Mouse (Mus musculus): ENCODE measurements around the gene Secisbp2l.

Secisbp2l gene

DNA sequence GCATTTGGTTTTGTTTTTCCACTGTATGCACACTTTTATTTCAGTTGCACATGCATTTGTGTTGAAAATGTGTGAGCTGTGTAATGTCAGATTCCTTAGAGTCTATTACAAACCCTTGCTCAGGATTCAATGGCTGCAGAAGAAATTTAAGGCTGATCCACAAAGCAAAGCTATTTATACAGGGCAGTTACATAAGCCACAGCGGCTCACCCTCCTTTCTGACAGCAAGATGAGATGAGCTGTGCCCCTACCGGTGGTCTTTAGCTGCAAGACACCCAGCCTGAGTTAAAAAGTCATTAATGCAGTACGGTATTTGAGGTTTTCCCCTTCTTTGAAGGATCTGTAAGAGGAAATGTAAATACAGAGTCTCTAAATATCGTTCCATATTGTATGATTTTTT is 1.2 kb upstream of the Secisbp2l start:
- no peak for DNase-seq (ENCODE audit: low spot score)

- DNase-seq (ENCODE audit: low spot score), result no peak
Measured at GRCm38 (mm10) chr2:125781978-125782718, 522 bp downstream of the Secisbp2l start.

- DNase-seq (ENCODE audit: low spot score), result no peak
Measured at GRCm38 (mm10) chr2:125781006-125781405, 1.7 kb downstream of the Secisbp2l start.

DNA sequence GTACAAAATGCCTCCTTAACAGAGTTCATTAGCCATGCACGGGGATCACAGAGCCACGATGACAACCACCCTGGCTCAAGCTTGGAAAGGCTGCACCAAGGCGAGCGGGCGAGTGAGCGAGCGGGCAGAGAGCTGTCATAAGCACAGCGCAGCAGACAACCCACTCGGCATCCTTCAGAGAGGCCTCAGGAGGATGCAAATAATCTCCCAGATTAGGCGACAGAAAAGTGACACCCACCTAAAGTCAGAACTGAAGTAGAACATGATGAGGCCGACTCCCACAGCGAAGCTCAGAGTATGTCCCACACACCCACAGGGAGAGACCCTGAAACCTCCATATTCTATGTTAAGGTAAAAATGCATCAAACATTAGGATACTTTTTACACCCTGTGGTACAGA is 4.3 kb downstream of the Secisbp2l start:
- no peak for DNase-seq (ENCODE audit: low spot score)

DNA sequence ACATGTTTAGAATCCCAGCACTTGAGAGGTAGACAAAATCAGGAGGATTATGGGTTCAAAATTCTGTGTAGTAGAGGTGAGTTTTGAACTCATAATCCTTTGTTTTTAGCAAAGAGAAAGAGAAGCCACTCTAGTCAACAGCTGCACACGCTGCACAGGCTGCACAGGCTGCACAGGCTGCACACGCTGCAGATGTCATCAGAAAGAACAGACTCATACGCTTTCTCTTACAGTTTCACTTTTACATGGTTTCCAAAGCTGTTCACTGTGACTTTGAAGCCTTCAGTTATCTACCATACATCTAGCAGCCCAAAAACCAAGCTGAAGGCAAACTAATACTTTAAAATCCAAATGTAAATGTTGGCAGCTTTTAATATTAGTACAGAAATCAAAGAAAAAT is 5.7 kb downstream of the Secisbp2l start:
- no peak for DNase-seq (ENCODE audit: low spot score)

GRCm38 (mm10) chr2:125775661-125776060 is 7.0 kb downstream of the Secisbp2l start:
- no peak for DNase-seq (ENCODE audit: low spot score)

DNA sequence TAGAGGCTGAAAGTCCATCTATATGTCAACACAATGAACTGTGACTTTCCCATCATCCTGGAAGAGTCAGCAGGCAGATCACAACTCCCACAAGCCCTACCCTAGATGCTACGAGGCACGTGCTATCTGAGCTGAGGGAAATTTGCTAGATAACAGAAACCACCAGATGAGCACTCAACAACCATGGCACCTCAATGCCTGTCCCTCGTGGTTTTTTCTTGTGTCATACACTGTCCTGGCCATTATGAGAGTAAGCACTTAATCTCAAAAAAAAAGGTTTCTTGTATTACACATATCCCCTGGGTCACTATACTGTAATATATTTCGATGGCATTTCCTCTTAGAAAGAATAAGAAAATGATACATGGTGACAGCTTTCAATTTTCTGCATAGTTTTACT is 7.8 kb downstream of the Secisbp2l start:
- no peak for DNase-seq (ENCODE audit: low spot score)

- DNase-seq (ENCODE audit: low spot score), result no peak
Measured at GRCm38 (mm10) chr2:125765029-125765428, 17.6 kb downstream of the Secisbp2l start.

GRCm38 (mm10) chr2:125764531-125764930 is 18.1 kb downstream of the Secisbp2l start:
- DNase-seq (ENCODE audit: low spot score), result no peak

GRCm38 (mm10) chr2:125749330-125749729 is 33.3 kb downstream of the Secisbp2l start:
- DNase-seq (ENCODE audit: low spot score), result no peak

GRCm38 (mm10) chr2:125739338-125739737 is 43.3 kb downstream of the Secisbp2l start:
- no peak for DNase-seq (ENCODE audit: low spot score)

GRCm38 (mm10) chr2:125738718-125739117 is 44.0 kb downstream of the Secisbp2l start:
- DNase-seq (ENCODE audit: low spot score), result no peak

GRCm38 (mm10) chr2:125736025-125736343 is 46.7 kb downstream of the Secisbp2l start:
- DNase-seq (ENCODE audit: low spot score), result no peak

DNA sequence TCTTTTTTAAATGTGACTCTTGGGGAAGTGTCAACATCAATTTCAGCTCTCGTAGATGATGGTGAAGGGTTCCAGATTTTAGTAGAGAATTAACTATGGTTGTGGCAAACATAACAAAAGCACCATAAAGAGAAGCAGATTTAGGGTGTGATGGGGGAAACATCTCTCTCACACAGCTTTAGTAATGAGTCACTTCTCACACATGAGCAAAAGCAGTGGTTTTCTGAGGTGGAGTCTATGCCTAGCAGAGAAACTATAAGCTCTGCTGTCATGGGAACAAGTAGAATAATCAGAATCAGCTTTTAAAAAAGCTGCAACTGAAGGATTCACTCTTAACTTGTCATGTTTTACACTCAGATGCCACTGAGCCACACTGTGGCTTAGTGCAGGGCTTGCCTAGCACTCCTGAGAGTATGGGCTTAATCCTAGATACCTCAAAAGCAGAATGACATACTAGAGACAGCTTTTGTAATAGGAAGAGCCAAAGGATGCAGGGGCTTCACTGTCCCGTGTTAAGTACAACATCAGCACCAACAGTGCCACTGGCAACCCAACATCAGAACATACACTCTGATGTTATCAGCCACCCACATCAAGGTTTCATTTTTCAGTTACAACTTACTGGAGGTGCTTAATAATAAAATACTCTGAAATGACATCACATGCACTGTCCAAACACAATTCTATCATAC is 47.2 kb downstream of the Secisbp2l start:
- no peak for DNase-seq (ENCODE audit: low spot score)

DNA sequence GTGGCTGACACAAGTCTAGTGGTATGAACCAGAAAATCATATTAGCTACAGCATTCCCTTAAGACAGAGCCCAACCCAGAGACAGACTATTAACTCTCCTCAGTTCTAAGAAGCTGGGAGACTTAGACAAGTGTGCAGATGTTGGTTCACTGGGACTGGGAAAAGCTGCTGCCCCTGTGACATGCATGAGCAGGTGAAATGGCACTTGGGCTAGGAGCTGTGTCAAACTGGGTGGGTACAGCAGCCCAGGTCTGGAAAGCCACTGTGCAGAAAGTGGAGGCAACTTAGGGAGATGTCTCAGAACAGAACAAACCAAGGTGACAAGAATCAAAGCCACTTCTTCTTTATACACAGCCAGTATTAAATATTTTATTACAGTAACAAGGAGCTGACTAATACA is 47.9 kb downstream of the Secisbp2l start:
- no peak for DNase-seq (ENCODE audit: low spot score)

GRCm38 (mm10) chr2:125731763-125732560 is 50.7 kb downstream of the Secisbp2l start:
- DNase-seq (ENCODE audit: low spot score), result peak; percentile 94

DNA sequence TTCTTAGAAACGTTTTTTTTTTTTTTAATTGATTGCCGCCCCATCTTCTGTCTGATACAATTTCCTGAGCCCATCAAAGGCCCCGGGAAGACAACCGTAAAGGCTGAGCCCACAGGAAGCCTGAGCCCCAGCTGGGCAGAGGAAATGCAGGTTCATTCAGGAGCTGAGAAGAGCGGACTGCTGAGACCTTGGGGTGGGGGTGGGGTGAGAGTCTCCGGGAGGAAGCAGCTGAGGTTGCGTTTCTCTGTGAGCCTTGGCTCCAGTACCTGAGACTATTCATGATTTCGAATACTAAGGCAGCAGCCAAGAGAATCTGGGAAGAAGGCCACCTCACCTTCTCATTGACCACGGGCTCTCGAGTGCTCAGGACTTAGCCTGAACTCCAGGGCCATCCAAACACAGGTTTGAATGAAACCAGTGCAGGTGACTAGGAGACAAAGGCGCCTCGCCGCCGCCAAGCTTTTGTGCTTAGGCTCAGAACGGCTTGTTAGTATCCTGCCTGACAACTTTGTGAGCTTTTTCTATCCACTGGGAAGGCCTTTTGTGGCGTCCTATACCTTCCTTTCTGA is 58.0 kb downstream of the Secisbp2l start:
- DNase-seq (ENCODE audit: low spot score), result no peak

DNA sequence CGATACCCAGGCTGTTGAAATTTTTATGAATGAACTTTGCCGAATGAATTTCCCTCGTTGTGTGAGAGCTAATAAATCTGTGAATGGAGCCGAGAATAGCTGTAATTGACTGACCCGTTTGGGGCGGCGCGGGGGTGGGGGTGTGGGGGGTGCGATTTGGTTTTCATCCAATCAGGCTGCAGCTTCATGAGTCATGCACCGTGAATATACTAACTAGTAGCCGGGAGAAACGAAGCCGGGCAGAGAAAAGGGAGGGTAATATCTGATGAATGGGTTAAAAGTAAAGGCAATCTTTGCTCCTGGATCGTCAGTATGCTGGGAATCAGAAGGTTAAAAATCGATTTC is 58.6 kb downstream of the Secisbp2l start, which contains the start of gene Shc4:
TSS of gene Shc4 (minus strand) at position 63 of the 345 bp plus-strand sequence.
- DNase-seq (ENCODE audit: low spot score), result no peak

DNA sequence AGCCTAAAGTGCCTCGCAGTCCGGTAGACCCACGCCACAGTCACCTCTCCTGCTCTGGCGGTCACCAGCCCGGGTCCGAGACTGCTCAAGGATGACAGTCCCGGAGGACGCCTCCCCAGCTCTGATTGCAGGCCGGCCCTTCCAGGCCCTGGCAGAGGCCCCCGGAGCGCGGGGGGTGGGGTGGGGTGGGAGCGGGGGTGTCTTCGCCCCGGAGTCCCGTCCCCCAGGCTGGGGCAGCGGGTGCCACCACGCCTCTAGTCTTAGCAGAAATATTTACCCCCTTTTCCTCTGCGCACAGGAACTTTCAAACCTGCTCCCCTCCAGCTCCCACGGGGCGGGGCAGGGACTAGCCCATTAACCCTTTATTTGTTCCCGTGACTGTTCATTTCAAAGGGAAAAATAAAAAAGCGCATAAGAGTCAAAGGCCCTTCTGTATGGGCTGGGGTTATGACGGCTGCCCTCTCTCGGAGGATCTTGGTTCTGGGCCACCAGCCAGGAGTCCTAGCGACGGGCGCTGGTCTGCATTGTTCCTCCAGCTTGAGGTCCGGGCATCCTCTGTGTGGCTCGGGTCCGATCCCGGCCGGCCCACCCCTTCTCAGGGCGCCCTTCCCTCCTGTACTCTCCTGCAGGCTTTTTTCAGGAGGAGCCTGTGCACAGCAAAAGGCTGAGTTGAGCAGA is 59.1 kb downstream of the Secisbp2l start:
- DNase-seq (ENCODE audit: low spot score), result peak; percentile 38

GRCm38 (mm10) chr2:125723086-125723407 is 59.6 kb downstream of the Secisbp2l start:
- no peak for DNase-seq (ENCODE audit: low spot score)

- no peak for DNase-seq (ENCODE audit: low spot score)
Measured at GRCm38 (mm10) chr2:125716599-125716998, 66.1 kb downstream of the Secisbp2l start.

GRCm38 (mm10) chr2:125706510-125706921 is 76.2 kb downstream of the Secisbp2l start:
- no peak for DNase-seq (ENCODE audit: low spot score)

Data from layer of hippocampus, adult 11-12 months (tissue).